Mouse (Mus musculus) forebrain, embryonic 11.5 days (tissue): ENCODE measurements around the gene Shq1. TPM values are rescaled to one million over a fixed set of nuclear protein-coding genes. Genes with fewer than 3 reads are reported as not detected.

Source experiments
- ATAC-seq: fragments of 200-750 bp; cut with Nextera tagmentation; replicated peaks from 2 replicates; pipeline ENCODE4 v1.8.0; 2017; ENCODE audit warnings: moderate TSS enrichment; ENCODE audit not compliant: low FRiP score
- DNase-seq: peaks from one replicate; pipeline ENCODE4 v3.0.0-alpha.2; 2017; ENCODE audit warnings: low spot score
- H3K27ac ChIP-seq: fragments of 300-500 bp; sonication (generic); 2 replicates; pipeline ENCODE4 v1.5.1; 2014; ENCODE audit warnings: low read depth, low read length
- H3K27me3 ChIP-seq: fragments of 300-500 bp; sonication (generic); 2 replicates; pipeline ENCODE4 v1.6.1; 2014; ENCODE audit warnings: mild to moderate bottlenecking, low read length, mixed read lengths; ENCODE audit not compliant: control insufficient read depth, insufficient read depth
- H3K36me3 ChIP-seq: fragments of 300-500 bp; sonication (generic); 2 replicates; pipeline ENCODE4 v1.6.1; 2014; ENCODE audit warnings: mild to moderate bottlenecking, low read length, moderate library complexity, mixed read lengths; ENCODE audit not compliant: control insufficient read depth, insufficient read depth
- H3K4me1 ChIP-seq: fragments of 300-500 bp; sonication (generic); replicated peaks from 2 replicates; pipeline ENCODE4 v1.6.1; 2014; ENCODE audit warnings: low read length, mixed read lengths; ENCODE audit not compliant: control insufficient read depth, insufficient read depth
- H3K4me2 ChIP-seq: fragments of 300-500 bp; sonication (generic); 2 replicates; pipeline ENCODE4 v1.6.1; 2014; ENCODE audit warnings: low read depth, mild to moderate bottlenecking, low read length, moderate library complexity, mixed read lengths; ENCODE audit not compliant: severe bottlenecking
- H3K4me3 ChIP-seq: fragments of 300-500 bp; sonication (generic); 2 replicates; pipeline ENCODE4 v1.5.1; 2014; ENCODE audit warnings: low read depth, low read length
- H3K9ac ChIP-seq: fragments of 300-500 bp; sonication (generic); 2 replicates; pipeline ENCODE4 v1.6.1; 2014; ENCODE audit warnings: low read length
- H3K9me3 ChIP-seq: fragments of 300-500 bp; sonication (generic); 2 replicates; pipeline ENCODE4 v1.6.1; 2016; ENCODE audit warnings: low read length, mixed read lengths; ENCODE audit not compliant: control insufficient read depth
- WGBS: fragments of 180-500 bp; shearing (Covaris S2); extraction: QIAGEN DNeasy Blood & Tissue Kit; methylation state at CpG from one replicate; pipeline ENCODE4 v1.1.7; 2014; 5-methylcytosine and 5-hydroxymethylcytosine counted together
- polyA plus RNA-seq: library from polyadenylated mRNA; unstranded; fragments of >200 nt; fragmentation: Nextera tagmentation; extraction: Ambion mirVana; gene quantifications from 2 replicates; pipeline ENCODE4 v1.2.1, GENCODE M21; 2014

Shq1 gene
- polyA plus RNA-seq, 1 experiment from 2014 or later, result 17.6 TPM

DNA sequence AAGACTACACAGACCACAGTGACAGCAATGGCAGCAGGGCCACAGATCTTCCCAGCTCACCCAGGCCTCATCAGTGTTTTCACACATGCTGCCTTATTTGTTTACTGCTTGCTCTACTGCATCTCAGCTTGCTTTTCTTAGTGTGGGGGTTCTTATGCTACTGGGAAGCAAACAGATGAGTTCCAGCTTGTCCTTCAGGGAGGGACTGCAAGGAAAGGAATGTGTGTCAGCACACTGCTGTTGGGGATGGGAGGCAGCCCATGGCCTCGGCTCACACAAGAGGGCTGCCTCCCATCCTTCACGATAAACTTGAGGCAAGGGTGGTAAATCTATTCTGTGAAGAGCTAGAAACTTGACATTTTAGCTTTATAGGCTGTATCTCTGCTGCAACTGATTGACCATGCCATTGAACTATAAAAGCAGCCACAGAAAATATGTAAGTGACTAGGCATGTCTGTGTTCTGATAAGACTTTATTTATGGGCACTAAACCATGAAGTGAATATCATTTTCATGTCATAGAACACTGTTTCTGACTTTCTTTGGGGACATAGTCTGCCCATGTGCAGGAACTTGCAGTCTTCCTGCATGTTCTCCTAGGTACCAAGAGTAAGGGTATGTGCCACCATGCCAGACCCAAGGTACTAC is 48.0 kb downstream of the Shq1 start:
- Histone ChIP-seq H3K9ac (no peak overlapping the region), H3K27ac (no peak overlapping the region), H3K27me3 (no peaks in the 10 kb centered on the region), H3K4me1 (no peaks in the 10 kb centered on the region), H3K36me3 (no peaks in the 10 kb centered on the region), H3K4me3 (no peak overlapping the region), H3K9me3 (no peaks in the 10 kb centered on the region), H3K4me2 (no peak overlapping the region)
- ATAC-seq (no peak), DNase-seq (no peak)
- 80% methylated on average over 2 of the region's 2 CpGs for WGBS

DNA sequence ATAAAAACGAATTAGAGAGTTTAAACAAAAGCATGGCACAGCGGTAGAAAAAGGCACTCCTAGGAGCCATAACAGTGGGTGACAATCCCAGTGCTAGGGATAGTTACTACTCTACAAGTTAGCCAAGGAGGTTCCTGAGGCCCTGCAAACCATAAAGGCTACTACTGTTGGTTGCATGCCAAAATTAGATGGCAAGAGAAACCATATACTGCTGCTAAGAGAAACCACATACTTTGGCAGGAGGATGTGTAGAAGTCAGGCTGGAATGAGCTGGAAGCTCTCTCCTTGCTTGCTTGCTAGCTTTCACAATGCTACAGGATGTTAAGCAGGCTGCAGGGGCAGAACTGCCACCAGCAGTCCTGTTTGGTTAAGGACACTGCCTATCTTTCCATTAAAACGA is 50.5 kb downstream of the Shq1 start:
- ATAC-seq, result no peak
- H3K27me3 ChIP-seq, result no peaks in the 10 kb centered on the region
- no peaks in the 10 kb centered on the region for H3K4me1 ChIP-seq
- WGBS, result 84% methylated on average over 3 of the region's 3 CpGs
- DNase-seq, result no peak
- no peak overlapping the region for H3K4me2 ChIP-seq
- no peak overlapping the region for H3K27ac ChIP-seq
- no peaks in the 10 kb centered on the region for H3K36me3 ChIP-seq
- no peaks in the 10 kb centered on the region for H3K9me3 ChIP-seq
- H3K4me3 ChIP-seq, result no peak overlapping the region
- no peak overlapping the region for H3K9ac ChIP-seq

DNA sequence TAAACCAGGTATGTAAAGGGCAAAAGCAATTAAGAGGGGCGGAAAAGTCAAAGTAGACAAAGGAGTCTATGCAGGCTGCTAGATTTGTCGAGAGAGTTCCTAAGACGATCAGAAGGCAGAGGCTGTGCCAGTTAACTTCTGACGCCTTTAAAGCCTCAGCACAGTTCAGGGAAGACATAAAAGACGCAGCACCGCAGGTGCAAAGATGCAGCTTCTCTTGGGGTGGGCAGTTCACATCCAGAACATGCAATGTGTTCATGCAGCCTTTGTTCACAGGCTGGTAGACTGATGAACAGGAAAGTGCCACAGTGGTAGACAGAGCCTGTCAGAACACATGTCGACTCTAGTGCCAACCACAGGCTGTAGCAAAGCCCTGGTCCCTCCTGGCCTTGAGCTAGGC is 51.6 kb downstream of the Shq1 start:
- no peak overlapping the region for H3K4me3 ChIP-seq
- no peaks in the 10 kb centered on the region for H3K9me3 ChIP-seq
- no peaks in the 10 kb centered on the region for H3K36me3 ChIP-seq
- no peak for ATAC-seq
- H3K4me2 ChIP-seq, result no peak overlapping the region
- no peak for DNase-seq
- no peak overlapping the region for H3K27ac ChIP-seq
- 91% methylated on average over 7 of the region's 7 CpGs for WGBS
- no peaks in the 10 kb centered on the region for H3K27me3 ChIP-seq
- H3K4me1 ChIP-seq, result no peaks in the 10 kb centered on the region
- H3K9ac ChIP-seq, result no peak overlapping the region

DNA sequence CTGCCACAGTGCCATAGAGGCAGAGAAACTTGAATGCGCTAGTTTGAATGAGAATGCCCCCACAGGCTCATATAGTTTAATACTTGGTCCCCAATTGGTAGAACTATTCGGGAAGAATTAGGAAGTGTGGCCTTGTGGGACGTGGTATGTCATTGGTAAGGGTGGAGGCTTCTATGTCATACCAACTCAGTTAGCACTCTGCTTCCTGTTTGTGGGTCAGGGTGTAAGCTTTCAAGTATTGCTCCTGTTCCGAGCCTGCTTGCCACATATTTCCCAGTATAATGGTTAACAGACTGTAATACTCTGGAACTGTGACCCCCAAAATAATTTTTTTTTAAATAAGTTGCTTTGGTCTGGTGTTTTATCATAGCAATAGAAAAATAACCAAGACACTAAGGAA is 54.8 kb downstream of the Shq1 start:
- H3K27me3 ChIP-seq, result no peaks in the 10 kb centered on the region
- no peaks in the 10 kb centered on the region for H3K36me3 ChIP-seq
- no peak overlapping the region for H3K9ac ChIP-seq
- H3K4me1 ChIP-seq, result no peaks in the 10 kb centered on the region
- no peaks in the 10 kb centered on the region for H3K9me3 ChIP-seq
- no peak overlapping the region for H3K4me2 ChIP-seq
- DNase-seq (no peak), ATAC-seq (no peak)
- 91% methylated on average over 4 of the region's 4 CpGs for WGBS
- H3K27ac ChIP-seq, result no peak overlapping the region
- no peak overlapping the region for H3K4me3 ChIP-seq

DNA sequence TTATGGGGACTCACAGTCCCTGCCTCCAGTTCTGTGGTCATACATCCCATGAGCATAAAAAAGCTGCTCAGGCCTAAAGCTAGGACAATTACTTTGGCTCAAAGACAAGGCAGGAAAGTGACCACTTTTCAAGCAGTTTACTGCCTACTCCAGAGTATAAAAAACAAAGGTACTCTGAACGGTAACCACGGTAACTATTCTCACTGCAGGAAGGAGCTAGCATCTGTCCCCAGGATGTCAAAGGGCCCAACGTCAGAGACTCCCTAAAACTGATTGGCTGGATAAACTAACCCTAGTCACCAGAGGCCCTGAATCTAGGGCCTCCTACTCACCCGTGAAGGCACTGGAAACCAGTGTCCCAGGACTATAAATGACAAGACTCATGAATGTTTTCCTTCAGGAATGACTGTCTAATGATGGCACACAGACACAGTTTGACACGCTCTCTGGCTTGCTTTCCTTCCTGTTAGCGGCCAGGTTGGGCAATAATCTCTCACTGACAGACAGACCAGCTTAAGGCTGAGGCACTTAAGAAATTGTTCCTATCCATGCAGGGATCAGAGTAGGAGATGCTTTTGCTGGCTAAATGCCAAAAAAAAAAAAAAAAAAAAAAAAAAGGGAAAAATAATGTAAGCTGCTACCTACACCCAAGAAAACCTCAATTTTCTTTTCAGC is 57.2 kb downstream of the Shq1 start:
- DNase-seq (no peak), ATAC-seq (no peak)
- Histone ChIP-seq H3K4me2 (no peak overlapping the region), H3K36me3 (no peaks in the 10 kb centered on the region), H3K27me3 (no peaks in the 10 kb centered on the region), H3K4me1 (no peaks in the 10 kb centered on the region), H3K27ac (no peak overlapping the region), H3K9me3 (no peaks in the 10 kb centered on the region), H3K4me3 (no peak overlapping the region), H3K9ac (no peak overlapping the region)
- 68% methylated on average over 6 of the region's 6 CpGs for WGBS

DNA sequence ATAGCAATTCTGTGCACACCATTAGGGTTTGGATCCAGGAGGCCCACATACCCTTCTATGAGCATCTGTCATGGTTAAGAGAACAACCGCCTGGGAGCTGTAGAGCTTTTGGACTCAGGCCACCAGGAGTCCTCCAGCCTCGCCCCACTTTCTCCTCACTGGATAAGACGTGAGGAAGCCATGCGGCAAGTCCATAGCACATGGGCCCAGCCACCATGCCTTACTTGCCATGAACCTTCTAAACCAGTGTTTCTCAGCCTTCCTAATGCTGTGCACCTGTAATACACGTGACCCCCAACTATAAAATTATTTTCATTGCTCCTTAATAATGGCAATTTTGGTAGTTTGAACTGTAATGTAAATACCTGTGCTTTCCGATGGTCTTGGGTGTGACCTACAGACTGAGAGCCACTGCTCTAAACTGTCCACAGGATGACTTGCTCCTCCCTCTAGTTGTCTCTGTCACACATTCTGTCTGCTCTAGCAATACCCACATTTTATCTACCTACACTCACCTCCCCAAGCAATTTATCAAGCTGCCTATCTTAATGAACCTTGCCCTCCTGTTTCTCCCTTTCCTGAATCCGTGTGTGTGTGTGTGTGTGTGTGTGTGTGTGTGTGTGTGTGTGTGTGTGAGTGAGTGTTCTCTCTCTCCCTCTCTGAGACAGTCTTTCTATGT is 59.9 kb downstream of the Shq1 start:
- no peak for DNase-seq
- Histone ChIP-seq H3K36me3 (no peaks in the 10 kb centered on the region), H3K4me3 (no peak overlapping the region), H3K4me1 (no peaks in the 10 kb centered on the region), H3K9me3 (no peaks in the 10 kb centered on the region), H3K9ac (no peak overlapping the region), H3K27me3 (no peaks in the 10 kb centered on the region), H3K27ac (no peak overlapping the region), H3K4me2 (no peak overlapping the region)
- 88% methylated on average over 7 of the region's 7 CpGs for WGBS
- ATAC-seq, result no peak

DNA sequence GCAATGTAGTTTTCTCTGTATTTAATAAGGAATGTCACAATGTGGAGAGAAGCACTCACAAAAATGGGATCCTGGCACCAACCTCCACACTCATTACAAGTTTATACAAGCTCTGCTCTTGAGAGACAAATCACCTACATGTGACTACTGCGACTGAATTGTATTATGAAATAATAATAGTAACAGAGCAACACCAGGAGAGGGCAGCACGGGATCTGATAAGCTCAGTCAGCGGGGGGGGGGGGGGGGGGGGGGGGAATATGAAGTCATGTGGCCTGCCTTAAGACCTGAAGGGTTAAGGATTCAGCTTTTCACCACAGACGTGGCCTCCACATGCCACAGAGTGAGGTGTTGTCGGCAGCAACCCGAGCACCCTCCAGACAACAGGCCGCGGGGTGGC is 60.8 kb downstream of the Shq1 start:
- Histone ChIP-seq H3K9ac (no peak overlapping the region), H3K4me1 (no peaks in the 10 kb centered on the region), H3K4me2 (no peak overlapping the region), H3K4me3 (no peak overlapping the region), H3K27ac (no peak overlapping the region), H3K36me3 (no peaks in the 10 kb centered on the region), H3K27me3 (no peaks in the 10 kb centered on the region), H3K9me3 (no peaks in the 10 kb centered on the region)
- WGBS, result 81% methylated on average over 7 of the region's 8 CpGs
- no peak for DNase-seq
- ATAC-seq, result no peak

DNA sequence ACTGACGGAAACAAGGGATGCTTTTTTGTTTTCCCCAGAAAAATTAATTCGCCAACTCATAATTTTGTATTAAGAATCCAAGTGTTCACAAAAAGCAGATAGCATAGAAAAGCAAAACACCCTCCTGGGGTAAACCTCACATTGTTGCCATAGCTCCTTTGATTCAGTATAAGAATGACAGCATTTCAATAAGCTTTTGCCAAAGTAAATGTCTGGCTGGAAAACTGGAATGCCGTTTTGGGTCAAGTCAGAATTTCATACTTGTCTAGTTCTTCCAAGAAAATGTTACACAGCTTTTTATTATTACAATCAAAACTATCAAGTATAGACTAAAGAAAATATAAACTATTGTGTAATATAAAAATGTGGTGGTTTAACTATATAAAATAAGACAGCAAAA is 61.7 kb downstream of the Shq1 start:
- Histone ChIP-seq H3K27me3 (no peaks in the 10 kb centered on the region), H3K27ac (no peak overlapping the region), H3K9me3 (no peaks in the 10 kb centered on the region), H3K4me2 (no peak overlapping the region), H3K4me1 (no peaks in the 10 kb centered on the region), H3K9ac (no peak overlapping the region), H3K36me3 (no peaks in the 10 kb centered on the region), H3K4me3 (no peak overlapping the region)
- ATAC-seq (no peak), DNase-seq (no peak)
- WGBS, result 92% methylated on average over 3 of the region's 3 CpGs
